Mouse (Mus musculus) ES-E14 (cell line): ENCODE data around the gene Cyp26c1.

Experiments
- CHD2 ChIP-seq: IDR thresholded peaks from 2 replicates; pipeline ENCODE4 v1.6.1; 2014; ENCODE audit warnings: mild to moderate bottlenecking, low read depth, low read length, inconsistent platforms
- HCFC1 ChIP-seq: IDR thresholded peaks from 2 replicates; pipeline ENCODE4 v1.6.1; 2012; ENCODE audit warnings: low read length, inconsistent platforms, borderline replicate concordance; ENCODE audit not compliant: insufficient read depth
- ZC3H11A ChIP-seq: IDR thresholded peaks from 2 replicates; pipeline ENCODE4 v1.6.1; 2012; ENCODE audit warnings: low read depth, mild to moderate bottlenecking, inconsistent platforms, low read length, borderline replicate concordance
- ZNF384 ChIP-seq: IDR thresholded peaks from 2 replicates; pipeline ENCODE4 v1.6.1; 2012; ENCODE audit warnings: low read depth, low read length, inconsistent platforms

- TF ChIP-seq ZNF384: no peak
- no peak for TF ChIP-seq HCFC1
- TF ChIP-seq CHD2: no peak
- TF ChIP-seq ZC3H11A: no peak
Observed at GRCm38 (mm10) chr19:37702377-37703076, 17.1 kb downstream of the Cyp26c1 start.
